Mouse (Mus musculus) ES-E14 (cell line): ENCODE data around the gene Atp8b4. TPM values are rescaled to one million over a fixed set of nuclear protein-coding genes. Genes with fewer than 3 reads are reported as not detected.

Source experiments
- DNase-seq: peaks from one replicate; pipeline ENCODE4 v3.0.0-alpha.2; 2013; ENCODE audit warnings: low read depth, low spot score
- H3K27ac ChIP-seq: 2 replicates; pipeline ENCODE4 v1.5.1; 2012; ENCODE audit warnings: low read depth, mild to moderate bottlenecking, low read length, moderate library complexity, mixed read lengths; ENCODE audit not compliant: poor library complexity, insufficient read depth, severe bottlenecking
- H3K36me3 ChIP-seq: 2 replicates; pipeline ENCODE4 v1.6.1; 2012; ENCODE audit warnings: mild to moderate bottlenecking, low read length, moderate library complexity, mixed read lengths; ENCODE audit not compliant: control insufficient read depth, poor library complexity, insufficient read depth, severe bottlenecking
- H3K4me1 ChIP-seq, 2 experiments: fragments of 150-350 bp in 1 of 2; sonication (generic) in 1 of 2; 2 replicates each; pipeline ENCODE4 v1.6.1; 2012; ENCODE audit warnings: low read length in 2 of 2, mild to moderate bottlenecking in 1 of 2, mixed read lengths in 1 of 2; ENCODE audit not compliant: control insufficient read depth in 2 of 2, insufficient read depth in 2 of 2, poor library complexity in 1 of 2
- H3K4me3 ChIP-seq, 2 experiments: fragments of 150-350 bp in 1 of 2; sonication (generic) in 1 of 2; 2 replicates each; pipeline ENCODE4 v1.5.1; 2012; ENCODE audit warnings: low read length in 2 of 2, low read depth in 1 of 2, mild to moderate bottlenecking in 1 of 2, mixed read lengths in 1 of 2; ENCODE audit not compliant: insufficient read depth in 1 of 2, poor library complexity in 1 of 2, severe bottlenecking in 1 of 2
- H3K9ac ChIP-seq: 2 replicates; pipeline ENCODE4 v1.6.1; 2012; ENCODE audit warnings: low read depth, mild to moderate bottlenecking, low read length, mixed read lengths; ENCODE audit not compliant: poor library complexity, insufficient read depth, severe bottlenecking
- H3K9me3 ChIP-seq: fragments of 150-350 bp; sonication (generic); 2 replicates; pipeline ENCODE4 v1.6.1; 2012; ENCODE audit warnings: low read depth, mild to moderate bottlenecking, low read length; ENCODE audit not compliant: control insufficient read depth, insufficient read depth
- CHD2 ChIP-seq: IDR thresholded peaks from 2 replicates; pipeline ENCODE4 v1.6.1; 2014; ENCODE audit warnings: mild to moderate bottlenecking, low read depth, low read length, inconsistent platforms
- HCFC1 ChIP-seq: IDR thresholded peaks from 2 replicates; pipeline ENCODE4 v1.6.1; 2012; ENCODE audit warnings: low read length, inconsistent platforms, borderline replicate concordance; ENCODE audit not compliant: insufficient read depth
- MAFK ChIP-seq: IDR thresholded peaks from 2 replicates; pipeline ENCODE4 v1.6.1; 2014; ENCODE audit warnings: mild to moderate bottlenecking, low read depth, low read length, inconsistent platforms; ENCODE audit not compliant: insufficient read depth
- ZC3H11A ChIP-seq: IDR thresholded peaks from 2 replicates; pipeline ENCODE4 v1.6.1; 2012; ENCODE audit warnings: low read depth, mild to moderate bottlenecking, inconsistent platforms, low read length, borderline replicate concordance
- ZNF384 ChIP-seq: IDR thresholded peaks from 2 replicates; pipeline ENCODE4 v1.6.1; 2012; ENCODE audit warnings: low read depth, low read length, inconsistent platforms
- in situ Hi-C, 2 experiments: fragments of 600-800 bp; cut with MboI; formaldehyde crosslinking; loops; one replicate each; pipeline ENCODE4 v1.15.1; 2025; ENCODE audit warnings: low sequenced_read_pairs in 2 of 2, inconsistent platforms in 1 of 2; ENCODE audit not compliant: unreplicated experiment in 2 of 2
- total RNA-seq: library from RNA; depleted of rRNA; stranded (reverse); fragments of 300-350 nt; gene quantifications from 2 replicates; pipeline ENCODE4 v1.2.3, GENCODE M21; 2012

The Atp8b4 gene
- total RNA-seq, 1 experiment, result 0.27 TPM

DNA sequence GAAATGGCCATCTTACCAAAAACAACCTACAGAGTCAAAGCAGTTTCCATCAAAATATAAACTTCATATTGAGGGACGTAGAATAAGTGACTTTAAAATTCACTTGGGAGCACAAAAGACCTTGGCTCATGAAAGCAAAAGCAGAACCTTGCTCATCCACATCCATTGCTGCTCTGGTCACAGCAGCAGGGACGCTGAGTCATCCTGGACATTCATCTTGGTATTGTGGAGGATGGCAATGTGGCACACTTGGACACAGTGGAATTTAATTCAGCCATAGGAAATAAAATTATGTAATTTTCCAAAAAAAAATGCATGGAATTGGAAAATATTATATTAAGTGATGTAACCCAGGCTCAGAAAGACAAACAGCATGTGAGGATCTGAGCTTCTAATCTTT is 184.1 kb downstream of the Atp8b4 start:
- no peak overlapping the region for H3K9ac ChIP-seq
- H3K27ac ChIP-seq, result no peak overlapping the region
- no peak for TF ChIP-seq ZNF384
- TF ChIP-seq CHD2, result no peak
- TF ChIP-seq MAFK, result no peak
- no peak for TF ChIP-seq HCFC1
- no peak for TF ChIP-seq ZC3H11A
- H3K4me3 ChIP-seq, result no peak overlapping the region
- H3K9me3 ChIP-seq, result no peaks in the 10 kb centered on the region
- in situ Hi-C loops, result no loop called here
- no peaks in the 10 kb centered on the region for H3K4me1 ChIP-seq
- no peak for DNase-seq
- no peaks in the 10 kb centered on the region for H3K36me3 ChIP-seq

DNA sequence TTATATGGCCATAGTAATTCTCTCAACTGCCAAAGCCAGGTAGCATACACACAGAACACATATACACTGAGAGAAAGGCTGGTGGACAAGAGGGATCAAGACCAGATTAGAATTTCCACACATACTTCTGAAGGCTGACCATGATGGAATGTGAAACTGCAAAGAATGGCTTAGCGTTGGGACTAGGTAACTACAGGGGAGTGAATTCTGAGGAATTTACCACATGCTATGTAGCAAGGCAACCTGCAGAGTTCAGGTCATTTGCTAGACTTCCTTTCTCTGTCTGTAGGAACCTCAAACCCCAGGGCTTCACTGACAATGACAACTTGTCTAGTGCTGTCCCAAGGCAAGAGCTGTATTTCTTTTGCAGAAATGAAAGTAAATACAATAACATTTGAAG is 189.4 kb downstream of the Atp8b4 start:
- no peak for DNase-seq
- no peak overlapping the region for H3K27ac ChIP-seq
- no peak overlapping the region for H3K9ac ChIP-seq
- no peak overlapping the region for H3K4me3 ChIP-seq
- in situ Hi-C loops, result no loop called here
- no peak for TF ChIP-seq ZC3H11A
- no peak for TF ChIP-seq MAFK
- H3K4me1 ChIP-seq, result no peaks in the 10 kb centered on the region
- H3K9me3 ChIP-seq, result no peaks in the 10 kb centered on the region
- no peaks in the 10 kb centered on the region for H3K36me3 ChIP-seq

DNA sequence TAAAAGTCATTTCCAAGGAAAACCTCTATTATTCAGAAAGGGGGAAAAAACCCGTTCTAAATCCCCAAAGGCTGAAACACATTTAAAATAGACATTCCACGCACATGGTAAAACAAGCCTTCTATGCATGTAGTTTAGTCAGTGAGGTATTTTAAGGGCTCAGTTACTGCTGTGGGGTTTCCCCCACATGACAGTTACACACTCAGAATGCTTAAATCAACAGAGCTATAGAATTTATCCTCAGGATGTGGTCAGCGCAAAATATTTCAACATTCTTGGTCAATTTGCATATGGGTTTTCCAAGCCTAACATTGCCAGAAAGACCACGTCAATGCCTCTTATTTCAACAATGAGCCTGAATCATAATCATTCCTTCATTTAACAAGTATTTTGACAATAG is 190.5 kb downstream of the Atp8b4 start:
- DNase-seq, result no peak
- H3K27ac ChIP-seq, result no peak overlapping the region
- no peak overlapping the region for H3K9ac ChIP-seq
- H3K4me3 ChIP-seq, result no peak overlapping the region
- in situ Hi-C loops, result no loop called here
- no peaks in the 10 kb centered on the region for H3K4me1 ChIP-seq
- no peaks in the 10 kb centered on the region for H3K36me3 ChIP-seq
- H3K9me3 ChIP-seq, result no peaks in the 10 kb centered on the region
- no peak for TF ChIP-seq HCFC1
- TF ChIP-seq ZC3H11A, result no peak
- TF ChIP-seq MAFK, result no peak
- TF ChIP-seq CHD2, result no peak
- no peak for TF ChIP-seq ZNF384

DNA sequence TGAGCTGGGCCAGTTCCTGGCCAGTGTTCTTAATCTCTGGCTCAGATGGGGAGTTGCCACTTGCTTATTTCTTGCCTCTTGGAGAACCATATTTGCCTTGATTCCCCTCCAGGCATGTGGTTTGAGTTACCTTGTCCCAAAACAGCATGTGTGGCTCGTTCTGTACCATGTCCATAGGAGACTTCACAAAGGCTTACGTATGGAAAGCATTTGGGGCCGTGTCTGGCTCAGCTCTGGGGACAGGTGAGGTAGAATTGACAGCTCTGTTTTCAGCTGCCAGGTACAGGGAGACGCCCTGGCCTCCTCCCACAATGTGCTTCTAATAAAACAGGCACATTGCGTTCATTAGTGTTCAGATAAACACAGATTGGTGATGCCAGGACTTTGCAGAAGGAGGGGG is 195.9 kb downstream of the Atp8b4 start:
- in situ Hi-C loops, result no loop called here
- Histone ChIP-seq H3K4me3 (no peak overlapping the region), H3K4me1 (0 out of 4 replicates have a peak, but pooled peaks cover 0 to 6% of the 10 kb centered on the region in 2 experiments), H3K36me3 (no peaks in the 10 kb centered on the region), H3K9me3 (no peaks in the 10 kb centered on the region), H3K27ac (no peak overlapping the region), H3K9ac (no peak overlapping the region)
- DNase-seq, result no peak
- TF ChIP-seq ZNF384 (no peak), HCFC1 (no peak), MAFK (no peak), CHD2 (no peak), ZC3H11A (no peak)

DNA sequence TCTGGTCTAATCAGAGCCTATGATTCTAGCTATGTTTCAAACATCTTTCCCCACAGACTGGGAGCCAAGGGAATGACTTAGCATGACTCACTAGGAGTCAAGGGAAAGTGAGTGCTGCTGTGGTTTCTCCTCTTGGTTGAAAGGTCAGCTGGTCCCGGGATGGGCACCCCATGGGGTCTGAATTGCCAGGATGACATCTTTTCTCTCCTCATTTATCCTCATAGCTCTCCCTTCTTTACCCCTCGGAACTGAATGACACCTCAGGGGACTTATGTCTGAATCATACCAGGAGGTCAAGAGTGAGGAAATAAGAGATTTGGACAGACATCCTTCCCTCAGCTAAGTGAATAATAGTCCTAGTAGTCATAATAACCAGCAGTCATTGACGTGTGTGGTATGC is 197.2 kb downstream of the Atp8b4 start:
- Histone ChIP-seq H3K36me3 (no peaks in the 10 kb centered on the region), H3K9ac (no peak overlapping the region), H3K27ac (no peak overlapping the region), H3K4me1 (0 out of 4 replicates have a peak, but pooled peaks cover 0 to 6% of the 10 kb centered on the region in 2 experiments), H3K4me3 (no peak overlapping the region), H3K9me3 (no peaks in the 10 kb centered on the region)
- in situ Hi-C loops, result no loop called here
- no peak for DNase-seq
- TF ChIP-seq CHD2 (no peak), MAFK (no peak), ZC3H11A (no peak), HCFC1 (no peak), ZNF384 (no peak)
